Mouse (Mus musculus): ENCODE data around the gene Hamp2.

The Hamp2 gene

DNA sequence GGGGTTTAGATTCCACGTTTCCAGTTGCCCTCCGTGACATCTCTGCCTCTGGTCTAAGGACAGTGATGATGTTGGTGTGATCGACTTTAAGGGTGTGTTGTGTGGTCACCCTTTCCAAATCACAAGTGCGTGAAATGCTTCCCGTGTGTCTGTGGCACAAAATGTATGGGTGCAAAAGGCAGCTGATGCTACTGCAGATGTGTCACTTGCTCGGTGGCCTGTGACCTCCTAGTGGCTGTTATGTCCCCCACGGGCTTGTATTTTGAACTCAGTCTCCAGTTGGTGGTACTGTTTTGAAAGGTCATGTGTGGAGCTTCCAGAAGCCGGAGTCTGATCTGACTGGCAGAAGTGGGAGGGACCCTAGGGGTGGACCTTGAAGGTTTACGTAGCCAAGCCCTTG, 32.7 kb downstream of the Hamp2 start:
- DNase-seq (ENCODE audit: low spot score): no peak

DNA sequence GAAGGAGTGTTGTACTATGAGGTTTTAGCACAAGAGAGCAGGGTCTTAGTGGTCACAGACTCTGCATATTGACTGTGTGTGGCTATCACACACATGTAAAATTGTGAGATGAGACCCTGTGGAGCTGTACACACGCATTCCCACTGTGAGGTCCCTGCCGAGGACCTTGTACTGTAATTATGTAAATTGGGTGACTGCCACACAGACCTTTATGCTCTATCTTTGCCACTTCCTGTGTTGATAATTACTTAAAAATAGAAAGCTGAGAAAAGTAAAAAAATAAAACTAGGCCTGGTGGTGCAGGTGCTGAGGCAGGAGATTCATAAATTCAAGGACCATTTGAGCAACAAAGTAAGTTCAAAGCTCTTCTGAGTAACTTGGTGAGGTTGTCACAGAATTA, 33.8 kb downstream of the Hamp2 start:
- DNase-seq (ENCODE audit: low spot score): no peak

DNA sequence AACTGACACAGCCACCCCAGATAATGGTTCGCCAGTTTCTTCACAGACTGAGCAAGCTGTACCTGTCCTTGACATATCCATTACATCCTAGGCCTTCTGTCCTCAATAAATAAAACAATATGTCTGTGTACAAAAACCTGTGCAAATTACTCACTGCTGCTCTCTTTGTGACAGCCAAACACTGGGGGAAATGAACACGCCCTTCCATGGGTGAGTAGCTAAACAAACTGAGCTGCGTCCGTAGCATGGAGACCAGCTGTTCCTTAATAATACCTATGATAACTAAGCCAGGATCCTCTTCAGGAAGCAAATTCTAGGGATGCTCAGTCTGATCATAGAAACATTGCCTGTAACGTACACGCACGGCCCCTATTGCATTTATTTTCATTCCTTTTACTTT, 35.7 kb downstream of the Hamp2 start:
- DNase-seq (ENCODE audit: low spot score): no peak

DNA sequence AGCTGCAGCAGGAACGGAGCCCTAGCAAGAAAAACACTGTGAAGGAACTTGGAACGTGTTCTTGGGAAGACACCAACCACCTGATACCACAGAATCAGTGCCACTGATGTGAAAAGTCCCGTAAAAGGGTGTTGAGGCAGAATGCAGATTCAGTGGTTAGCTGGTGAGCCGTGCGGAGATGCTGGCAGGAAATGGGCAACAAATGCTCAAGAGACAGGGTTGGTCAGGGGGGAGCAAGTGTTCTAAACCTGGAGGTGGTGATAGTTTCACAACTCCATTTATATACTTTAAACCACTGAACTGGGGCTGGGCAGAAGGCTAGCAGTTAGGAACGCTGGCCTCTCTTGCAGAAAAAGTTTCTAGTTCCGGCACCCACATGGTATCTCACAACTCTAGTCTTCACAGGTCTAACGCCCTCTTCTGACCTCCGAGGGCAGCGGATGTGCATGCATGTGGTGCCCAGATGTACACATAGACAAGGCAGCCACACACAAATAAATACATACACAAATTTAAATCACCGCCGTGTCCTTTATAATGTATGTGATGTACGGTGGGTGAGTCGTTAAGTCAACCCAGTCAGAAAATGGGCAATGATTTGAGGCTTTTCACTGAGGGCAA, 36.8 kb downstream of the Hamp2 start:
- no peak for DNase-seq (ENCODE audit: low spot score)

- no peak for DNase-seq (ENCODE audit: low spot score)
Measured at GRCm38 (mm10) chr7:30886852-30887251, 37.6 kb downstream of the Hamp2 start.

DNA sequence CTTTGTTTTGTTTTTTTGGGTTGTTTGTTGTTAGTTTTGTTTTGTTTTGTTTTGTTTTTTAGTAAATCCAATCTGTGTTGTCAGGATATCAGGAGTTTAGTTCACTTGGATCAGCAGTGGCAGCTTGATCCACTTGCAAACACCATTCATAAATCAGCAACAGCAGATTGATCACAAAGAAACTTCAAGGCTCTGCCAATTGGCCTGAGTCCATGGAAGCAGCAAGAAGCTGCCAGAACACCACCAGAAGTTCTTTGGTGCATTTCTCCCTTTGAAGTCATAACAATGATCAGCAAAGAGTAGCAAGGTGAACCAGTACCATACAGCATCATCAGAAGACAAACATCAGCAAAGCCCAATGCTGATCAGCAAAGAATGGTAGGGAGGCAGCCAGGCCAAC, 40.4 kb downstream of the Hamp2 start:
- DNase-seq (ENCODE audit: low spot score): no peak

DNA sequence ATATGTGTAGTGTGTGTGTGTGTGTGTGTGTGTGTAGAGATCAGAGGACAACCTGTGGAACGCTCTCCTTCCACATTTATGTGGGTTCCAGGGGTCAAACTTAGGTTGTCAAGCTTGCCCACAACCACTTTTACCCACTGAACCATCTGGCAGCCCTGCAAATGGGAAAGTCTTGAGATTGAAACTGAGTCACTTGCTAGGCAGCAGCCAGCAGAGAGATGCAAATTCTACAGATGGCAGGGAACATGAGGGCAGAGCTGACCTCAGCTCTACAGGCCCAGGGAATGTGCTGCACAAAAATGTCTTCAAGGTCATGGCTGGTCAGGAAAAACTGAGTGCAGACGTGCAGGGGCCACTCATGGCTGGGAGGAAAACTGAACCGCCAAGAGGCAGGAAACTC, 43.1 kb downstream of the Hamp2 start:
- no peak for DNase-seq (ENCODE audit: low spot score)

DNA sequence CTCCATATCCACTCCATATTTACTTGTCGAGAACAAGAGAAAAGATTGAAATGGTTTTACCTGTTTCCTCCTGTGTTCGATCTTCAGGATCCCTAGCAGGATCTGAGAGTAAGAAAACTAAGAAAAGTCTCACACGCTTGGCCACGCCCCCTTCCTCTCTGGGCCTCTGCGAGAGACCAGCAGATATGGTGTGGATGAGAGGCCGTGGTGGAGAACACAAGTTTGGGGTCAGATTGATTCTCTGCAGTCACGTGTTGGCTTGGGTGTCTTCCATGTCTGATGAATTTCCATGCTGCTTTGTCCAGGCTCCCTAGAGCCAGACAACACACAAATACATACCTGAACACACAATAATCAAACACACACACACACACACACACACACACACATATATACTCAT, 44.3 kb downstream of the Hamp2 start, which contains the start of gene Cd22:
Gene Cd22 (minus strand): TSS at position 167 of the 400 bp plus-strand sequence.
- no peak for DNase-seq (ENCODE audit: low spot score)

GRCm38 (mm10) chr7:30878950-30879349, 45.5 kb downstream of the Hamp2 start:
- DNase-seq (ENCODE audit: low spot score): no peak

DNA sequence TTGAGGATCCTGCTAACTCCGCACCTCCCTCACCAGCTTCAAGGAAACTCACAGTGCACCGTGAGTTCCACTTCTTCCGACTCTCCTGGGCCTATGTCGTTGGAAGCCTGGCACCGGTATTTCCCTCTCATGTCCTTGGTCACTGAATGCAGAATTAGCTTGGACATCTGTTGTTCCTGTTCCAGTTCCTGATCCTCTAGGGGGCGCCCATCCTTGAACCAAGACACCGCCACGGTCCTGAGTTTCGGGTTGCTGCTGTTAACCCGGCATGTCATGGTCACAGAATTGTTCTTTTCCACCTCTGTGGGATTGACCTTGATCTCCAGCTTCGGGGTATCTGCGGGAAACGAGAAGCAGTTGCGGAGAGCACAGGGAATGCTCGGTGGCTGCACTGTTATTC, 51.4 kb downstream of the Hamp2 start:
- peak; percentile 83 for DNase-seq (ENCODE audit: low spot score)
